Mouse (Mus musculus) layer of hippocampus, adult 2 months (tissue): ENCODE measurements around the gene Ptch1. TPM values are rescaled to one million over a fixed set of nuclear protein-coding genes. Genes with fewer than 3 reads are reported as not detected.

Experiments
- DNase-seq, 2 experiments: peaks; one replicate each; pipeline ENCODE4 v3.0.0; 2022; ENCODE audit warnings: low spot score in 2 of 2
- H3K27ac ChIP-seq: fragments of 200-600 bp; 2 replicates; pipeline ENCODE4 v1.8.1; 2022
- H3K4me3 ChIP-seq: fragments of 200-600 bp; 2 replicates; pipeline ENCODE4 v1.8.1; 2022; ENCODE audit warnings: mild to moderate bottlenecking
- CTCF ChIP-seq: fragments of 200-600 bp; conservative IDR thresholded peaks from 2 replicates; pipeline ENCODE4 v1.8.1; 2022; ENCODE audit warnings: antibody characterized with exemption, mild to moderate bottlenecking, moderate library complexity
- long read RNA-seq, 2 experiments: library from polyadenylated mRNA; stranded (forward); transcript quantifications; one replicate each; pipeline ENCODE4 v2.0.0; 2021; ENCODE audit warnings: borderline mapping rate in 2 of 2
- total RNA-seq, 2 experiments: library from RNA; stranded (reverse); gene quantifications; 2 replicates each; pipeline ENCODE4 v1.2.3; 2021

The Ptch1 gene
- total RNA-seq = 10 to 100 TPM; 43.9 to 45.4 TPM
- long read RNA-seq, experiment 1, partial matches to known transcripts = 6 of 40 reads
- long read RNA-seq, experiment 1, other reads (novel, unspliced or antisense) = 34 of 40 reads
- long read RNA-seq, experiment 2, full-length matches to known transcripts = 4 of 49 reads
- long read RNA-seq, experiment 2, partial matches to known transcripts = 5 of 49 reads
- long read RNA-seq, experiment 2, other reads (novel, unspliced or antisense) = 40 of 49 reads

DNA sequence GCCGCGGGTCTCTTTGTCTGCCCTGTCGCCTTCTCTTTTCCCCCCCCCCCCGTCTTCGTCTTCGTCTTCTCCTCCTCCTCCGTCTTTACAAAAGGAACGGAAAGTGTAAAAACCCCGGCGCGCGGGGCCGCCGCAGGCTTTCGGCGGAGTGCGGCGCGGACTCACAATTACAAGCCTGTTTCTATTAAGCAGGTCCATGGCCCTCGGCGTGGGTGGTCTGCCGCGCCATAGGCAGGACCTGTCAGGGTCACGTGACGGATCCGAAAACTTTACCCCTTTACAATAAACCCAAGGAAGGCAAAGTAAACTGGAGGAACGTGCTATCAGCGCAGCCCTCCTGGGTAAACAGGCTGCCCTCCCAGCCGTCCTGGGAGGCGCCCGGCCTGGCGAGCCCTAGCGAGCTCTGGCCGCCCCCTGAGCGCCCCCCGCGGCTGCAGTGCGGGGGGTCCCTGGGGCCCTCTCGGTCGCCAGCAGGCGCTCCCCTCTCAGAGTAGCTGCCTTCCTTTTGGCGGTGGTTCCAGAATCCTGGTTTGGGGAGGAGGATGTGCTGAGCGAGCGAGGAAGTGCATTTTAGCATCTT lies at the start of gene Ptch1:
Gene Ptch1 (minus strand): TSS at position 343 of the 580 bp plus-strand sequence.
- Histone ChIP-seq H3K4me3 (peak within 1 kb of the TSS; percentile 86), H3K27ac (peak within 1 kb of the TSS; percentile 91)
- DNase-seq = peak; percentile 18 to 20
- TF ChIP-seq CTCF = peak; percentile 38

DNA sequence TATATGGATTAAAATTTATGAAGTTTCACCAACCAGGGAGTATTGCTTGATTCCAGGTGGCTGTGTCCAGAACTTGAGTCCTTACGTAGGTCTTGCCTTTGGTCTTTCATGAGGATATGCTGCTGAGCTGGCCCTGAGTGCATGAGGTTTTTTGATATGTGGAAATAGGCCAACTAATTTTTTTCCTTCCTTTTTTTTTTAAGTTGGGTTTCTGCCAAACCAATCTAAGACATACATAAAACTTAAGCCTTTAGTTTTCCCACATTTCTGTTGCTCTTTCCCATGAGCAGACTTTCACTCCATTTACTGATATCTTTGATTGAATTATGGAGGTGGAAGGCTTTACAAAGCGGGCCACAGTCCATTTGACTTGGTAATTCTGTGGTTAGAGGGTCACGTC lies 47.9 kb upstream of the Ptch1 start:
- TF ChIP-seq CTCF = no peak
- Histone ChIP-seq H3K4me3 (no peak overlapping the region), H3K27ac (no peak overlapping the region)
- DNase-seq = no peak

DNA sequence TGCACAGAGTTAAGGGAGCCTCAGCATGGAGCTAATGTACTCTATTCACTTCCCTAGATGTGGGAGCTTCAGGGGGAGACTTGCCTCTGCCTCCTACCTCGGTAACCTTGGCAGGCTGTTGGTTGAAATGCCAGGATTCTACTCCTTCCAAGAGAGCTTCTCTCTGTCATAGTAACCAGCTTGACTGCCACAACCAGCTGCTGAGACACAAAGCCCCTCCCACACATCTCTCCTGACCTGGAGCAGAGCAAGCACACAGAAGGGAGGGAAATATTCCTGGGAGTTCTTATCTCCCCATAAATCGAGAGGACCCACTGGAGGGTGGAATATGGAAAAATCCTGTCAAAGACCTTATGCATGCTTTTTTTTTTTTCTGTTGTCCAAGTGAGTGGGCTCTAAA lies 39.8 kb upstream of the Ptch1 start:
- no peak for TF ChIP-seq CTCF
- H3K4me3 ChIP-seq = no peak overlapping the region
- DNase-seq = no peak
- H3K27ac ChIP-seq = no peak overlapping the region

DNA sequence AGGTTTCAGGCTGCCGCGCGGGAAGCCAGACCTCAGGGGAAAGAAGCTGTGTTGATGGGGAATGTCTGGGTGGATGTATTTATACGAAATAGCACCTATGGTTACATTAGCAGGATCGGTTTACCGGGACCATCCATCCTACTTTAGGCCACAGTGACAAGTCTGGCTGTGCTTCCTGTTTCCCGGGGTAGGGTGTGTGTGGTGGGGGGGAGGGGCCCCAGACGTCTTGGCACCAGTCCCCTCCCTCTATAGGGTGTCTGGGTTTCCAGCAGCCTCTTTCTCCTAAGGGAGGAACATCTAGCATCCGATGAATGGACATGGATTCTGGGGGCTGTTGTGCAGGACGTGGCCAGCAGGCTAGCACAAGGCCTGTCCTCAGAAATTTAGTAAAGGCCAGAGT lies 36.3 kb upstream of the Ptch1 start:
- TF ChIP-seq CTCF = no peak
- no peak for DNase-seq
- Histone ChIP-seq H3K4me3 (no peak overlapping the region), H3K27ac (no peak overlapping the region)

DNA sequence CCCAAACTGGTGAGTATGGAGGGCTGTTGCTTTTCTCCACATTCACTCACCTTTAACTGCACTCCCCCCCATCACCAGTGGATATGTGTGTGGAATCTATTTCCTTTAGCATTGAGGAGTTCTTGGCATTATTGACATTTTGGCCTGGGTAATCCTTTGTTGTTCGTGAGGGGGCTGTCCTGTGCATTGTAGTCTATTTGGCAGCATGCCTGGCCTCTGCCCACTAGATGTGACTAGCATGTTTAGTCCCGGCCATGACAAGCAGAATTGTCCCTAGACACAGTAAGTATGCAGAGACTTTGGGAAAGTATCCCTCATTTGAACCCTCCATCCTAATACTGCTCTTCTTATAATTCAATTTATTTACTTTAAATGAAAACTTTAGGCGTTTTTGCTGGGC lies 24.2 kb upstream of the Ptch1 start:
- H3K4me3 ChIP-seq = no peak overlapping the region
- TF ChIP-seq CTCF = no peak
- H3K27ac ChIP-seq = no peak overlapping the region
- DNase-seq = no peak

DNA sequence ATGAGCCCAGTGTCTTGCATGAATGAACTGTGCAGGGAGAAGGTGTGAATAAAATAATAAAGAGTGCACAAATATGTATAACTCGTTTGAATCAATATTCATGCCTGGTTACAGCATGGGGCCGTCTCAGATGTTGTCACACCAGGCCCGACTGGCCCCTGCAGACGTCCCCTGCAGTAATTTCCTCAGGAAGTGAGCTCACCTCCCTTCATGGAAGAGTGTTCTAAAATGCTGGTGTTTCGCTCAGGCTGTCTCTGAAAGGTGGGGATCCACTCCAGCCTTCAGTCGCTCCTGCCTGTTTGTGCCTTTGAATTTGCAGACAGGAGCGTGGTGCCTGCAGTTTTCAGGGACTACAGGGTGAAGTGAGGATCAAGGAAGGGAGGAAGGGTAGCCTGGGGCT lies 22.5 kb upstream of the Ptch1 start:
- Histone ChIP-seq H3K4me3 (no peak overlapping the region), H3K27ac (no peak overlapping the region)
- no peak for TF ChIP-seq CTCF
- DNase-seq = no peak

DNA sequence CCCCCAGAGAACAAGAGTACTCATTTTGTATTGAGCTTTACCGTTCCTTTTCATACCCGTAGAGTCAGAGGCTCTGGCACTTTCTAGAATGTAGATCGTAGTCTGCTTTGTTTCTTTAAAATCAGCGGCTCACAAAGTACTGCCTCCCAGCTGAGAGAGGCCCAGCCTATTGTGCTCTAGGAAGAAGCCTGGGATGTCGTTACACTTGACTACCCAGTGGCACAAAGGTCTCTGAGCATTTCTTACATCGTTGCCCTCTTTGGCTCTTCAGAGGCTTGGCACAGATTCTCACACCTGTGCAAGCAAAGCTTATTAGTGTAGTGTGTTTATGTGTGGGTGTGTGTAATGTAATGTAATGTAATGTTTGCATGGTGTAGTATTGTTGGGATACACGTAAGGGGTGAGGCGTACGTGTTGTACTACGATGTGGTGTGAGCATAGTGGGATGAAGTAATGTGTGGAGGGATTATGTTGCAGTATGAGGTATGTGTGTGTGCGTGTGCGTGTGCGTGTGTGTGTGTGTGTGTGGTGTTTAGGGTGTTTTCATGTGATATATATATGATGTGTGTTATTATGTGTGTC lies 20.2 kb upstream of the Ptch1 start:
- DNase-seq = no peak
- no peak overlapping the region for H3K4me3 ChIP-seq
- TF ChIP-seq CTCF = no peak
- H3K27ac ChIP-seq = no peak overlapping the region

DNA sequence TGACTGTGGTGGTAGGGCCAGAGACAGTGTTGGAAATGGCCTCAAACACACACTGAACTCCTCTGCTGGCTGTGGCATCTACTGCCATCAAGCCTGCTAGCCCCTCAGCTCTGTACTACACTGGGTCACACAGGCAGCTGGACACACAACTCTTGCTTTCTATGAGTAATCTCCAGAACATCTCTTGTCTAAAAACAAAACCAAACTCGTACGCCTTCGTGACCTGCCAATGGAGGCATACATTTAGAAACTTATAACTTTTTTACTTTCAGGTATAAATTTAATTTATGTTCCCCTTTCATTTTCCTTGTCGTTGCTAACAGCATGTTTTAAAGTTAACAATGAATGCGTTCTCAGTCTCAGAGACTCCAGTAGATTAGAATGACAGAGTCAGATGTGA lies 19.4 kb upstream of the Ptch1 start:
- H3K27ac ChIP-seq = no peak overlapping the region
- no peak overlapping the region for H3K4me3 ChIP-seq
- no peak for TF ChIP-seq CTCF
- no peak for DNase-seq

DNA sequence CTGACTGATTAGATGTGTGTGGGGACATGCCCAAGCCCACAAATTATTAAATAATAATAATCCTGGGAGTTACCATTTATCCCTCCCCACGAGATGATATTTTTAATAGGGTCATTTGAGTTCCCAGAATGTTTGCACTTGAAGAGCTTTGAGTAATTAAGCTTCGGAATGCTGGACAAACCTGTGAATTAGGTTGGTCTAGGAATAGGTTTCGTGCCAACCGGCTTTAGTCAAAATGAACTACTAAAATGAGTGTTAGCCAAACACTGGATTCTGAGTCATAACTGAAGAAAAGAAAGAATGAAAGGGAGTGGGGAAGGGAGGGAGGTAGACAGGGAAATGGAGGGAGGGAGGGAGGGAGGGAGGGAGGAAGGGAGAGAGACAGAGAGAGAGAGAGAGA lies 1.2 kb upstream of the Ptch1 start:
- no peak for TF ChIP-seq CTCF
- DNase-seq = no peak
- no peak overlapping the region for H3K27ac ChIP-seq
- H3K4me3 ChIP-seq = no peak overlapping the region

DNA sequence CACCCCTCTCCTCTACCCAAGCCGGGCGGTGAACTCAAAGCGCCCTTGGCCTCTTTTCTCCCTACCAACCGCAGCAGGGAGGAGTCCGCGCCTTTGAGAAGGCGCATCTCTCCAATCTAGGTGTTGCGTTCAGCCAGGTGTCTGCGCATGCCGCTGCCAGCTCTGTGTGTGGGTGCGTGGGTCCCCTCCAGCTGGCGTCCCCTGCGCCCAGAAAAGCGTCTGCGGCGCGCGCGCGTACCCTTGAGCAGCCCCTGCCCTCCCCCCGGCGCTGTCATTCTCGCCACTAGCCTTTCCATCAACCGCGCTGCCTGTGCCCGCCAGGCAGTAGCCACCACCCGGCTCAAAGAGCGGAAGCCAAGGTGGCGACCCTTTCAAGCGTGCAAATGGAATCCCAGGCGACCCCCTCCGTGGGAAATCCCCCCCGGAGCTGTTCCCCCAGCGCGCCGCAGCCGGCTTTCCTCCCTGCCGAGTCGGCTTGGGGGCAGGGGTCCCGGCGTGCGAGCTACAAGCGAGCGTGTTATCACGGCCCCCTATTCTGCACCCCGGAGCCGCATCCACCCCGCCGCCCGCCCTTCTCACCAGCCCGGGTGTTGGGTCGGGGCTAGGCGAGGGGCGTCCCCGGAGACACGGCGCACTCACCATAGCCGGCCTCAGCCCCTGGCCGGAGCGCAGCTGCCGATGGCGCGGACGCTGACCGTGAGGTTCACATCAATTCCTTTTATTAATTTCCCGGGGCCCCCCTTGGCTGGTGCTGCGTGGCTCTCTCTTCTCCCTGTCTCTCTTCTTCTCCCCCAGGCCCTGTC lies 744 bp downstream of the Ptch1 start:
- Histone ChIP-seq H3K27ac (peak overlapping the region; percentile 91), H3K4me3 (peak overlapping the region; percentile 86)
- TF ChIP-seq CTCF = no peak
- DNase-seq = peak; percentile 21 to 52

DNA sequence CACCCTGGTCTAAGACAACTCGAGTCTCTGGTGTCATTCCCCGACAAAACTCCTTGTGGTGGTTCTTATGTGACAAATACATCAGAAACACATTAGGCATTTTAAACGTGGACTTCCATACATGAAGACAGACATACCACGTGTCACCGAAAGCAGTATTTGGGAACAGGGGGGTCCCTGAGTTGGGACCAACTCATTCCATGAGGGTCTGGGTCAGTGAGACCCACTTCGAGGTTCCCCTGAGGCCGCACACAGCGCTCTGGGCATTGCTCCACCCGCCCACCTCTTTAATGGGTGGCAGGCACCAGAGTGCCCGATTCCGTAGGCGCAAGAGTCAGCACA lies 1.3 kb downstream of the Ptch1 start:
- H3K4me3 ChIP-seq = peak overlapping the region; percentile 86
- DNase-seq = no peak
- peak overlapping the region; percentile 91; the same call in 1 of the 2 replicates for H3K27ac ChIP-seq
- no peak for TF ChIP-seq CTCF

DNA sequence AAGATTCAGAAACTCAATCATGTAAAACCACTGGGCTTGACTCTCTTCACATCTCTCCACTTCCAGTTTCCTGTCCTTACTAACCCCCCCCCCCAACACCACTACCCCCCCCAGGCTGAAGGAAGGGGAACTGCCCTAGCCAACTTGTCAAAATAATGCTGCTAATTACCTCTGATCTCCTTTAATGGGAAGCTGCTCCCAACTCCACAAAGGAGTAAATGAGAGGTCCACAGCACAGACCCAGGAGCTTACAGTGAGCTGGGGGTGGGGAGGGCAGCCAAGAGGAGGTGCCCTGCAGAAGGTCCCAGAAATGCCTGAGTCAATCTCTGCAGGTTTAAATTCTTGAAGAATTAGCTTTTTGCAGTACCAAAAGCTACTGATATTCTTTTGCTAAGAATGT lies 2.9 kb downstream of the Ptch1 start:
- no peak for DNase-seq
- no peak for TF ChIP-seq CTCF
- H3K27ac ChIP-seq = no peak overlapping the region
- H3K4me3 ChIP-seq = no peak overlapping the region

DNA sequence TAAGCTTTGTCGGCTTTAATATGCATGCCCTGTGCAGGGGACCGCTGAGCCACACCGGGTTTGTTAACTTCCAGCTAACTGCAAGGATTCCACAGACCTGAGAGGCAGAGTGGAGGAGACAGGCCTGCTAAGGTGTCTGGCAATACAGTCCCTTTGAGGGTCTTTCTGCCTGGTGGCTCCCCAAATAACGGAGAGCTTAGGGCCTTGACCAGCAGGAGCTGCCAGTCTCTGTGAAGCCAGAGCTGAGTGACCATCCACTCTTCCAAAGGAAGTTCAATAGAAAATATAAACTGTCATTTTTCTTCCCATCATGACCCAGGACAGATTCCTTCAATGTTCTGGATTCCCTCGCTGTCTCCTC lies 4.0 kb downstream of the Ptch1 start:
- Histone ChIP-seq H3K27ac (no peak overlapping the region), H3K4me3 (no peak overlapping the region)
- no peak for TF ChIP-seq CTCF
- DNase-seq = no peak
